Mouse (Mus musculus): Measurements from ENCODE around the gene Chpf2.

DNA sequence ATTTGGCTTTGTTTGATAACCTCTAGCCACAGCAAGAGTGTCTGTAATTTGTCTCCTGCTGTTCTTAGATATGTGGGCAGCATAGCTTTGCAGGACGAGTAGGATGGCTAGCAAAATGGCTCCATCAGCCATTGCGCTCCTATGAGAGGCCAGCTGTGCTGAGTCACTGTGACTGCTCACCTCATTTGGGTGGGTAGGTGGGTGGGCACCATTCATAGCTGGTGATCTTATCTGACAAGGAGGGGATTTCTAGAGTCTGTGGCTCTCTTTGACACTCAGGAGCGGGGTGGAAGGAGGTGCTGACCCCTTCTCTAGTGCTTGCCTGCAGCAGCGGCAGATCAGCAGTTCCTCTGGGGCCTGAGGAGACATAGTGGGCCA lies 648 bp downstream of the Chpf2 start:
- TF ChIP-seq CTCF (IDR thresholded peaks at IDR 0.05; ENCODE audit: borderline replicate concordance, insufficient read depth, low read depth, low read length): no peak
- TF ChIP-seq POLR2A (IDR thresholded peaks at IDR 0.05; ENCODE audit: borderline replicate concordance, insufficient read depth, low read length): no peak

Data from cerebellum, adult 2 months (tissue).